Mouse (Mus musculus) fibroblast of lung, adult 2 months (primary cell): Measurements from ENCODE around the gene Syt6.
"Not testable (repeated sequence)": the region's sequence is repeated elsewhere in the genome, so short reads cannot be mapped to it uniquely, and the experiment has no call there.

ENCODE experiments used
- DNase-seq: peaks from one replicate; pipeline ENCODE4 v3.0.0-alpha.2; 2011; ENCODE audit warnings: low read depth

Gene Syt6

DNA sequence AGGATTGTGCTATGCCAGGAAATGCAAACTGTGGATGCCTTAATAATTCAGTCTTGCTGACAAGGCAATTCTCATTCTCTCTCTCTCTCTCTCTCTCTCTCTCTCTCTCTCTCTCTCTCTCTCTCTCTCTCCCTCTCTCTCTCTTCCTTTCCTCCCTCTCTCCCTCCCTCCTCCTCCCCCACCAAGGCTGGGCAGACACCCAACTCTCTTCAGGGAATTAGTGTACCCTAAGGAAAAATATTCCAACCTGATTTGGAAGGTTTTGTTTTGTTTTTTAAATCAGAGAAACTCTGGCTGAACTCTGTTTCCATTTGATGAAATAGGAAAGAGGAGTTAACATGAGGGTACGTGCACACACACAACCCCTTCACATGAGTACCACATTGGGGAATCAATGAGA lies 26.5 kb downstream of the Syt6 start:
- DNase-seq: no peak

- DNase-seq: no peak
Measured at GRCm38 (mm10) chr3:103606045-103606597, 31.1 kb downstream of the Syt6 start.

DNA sequence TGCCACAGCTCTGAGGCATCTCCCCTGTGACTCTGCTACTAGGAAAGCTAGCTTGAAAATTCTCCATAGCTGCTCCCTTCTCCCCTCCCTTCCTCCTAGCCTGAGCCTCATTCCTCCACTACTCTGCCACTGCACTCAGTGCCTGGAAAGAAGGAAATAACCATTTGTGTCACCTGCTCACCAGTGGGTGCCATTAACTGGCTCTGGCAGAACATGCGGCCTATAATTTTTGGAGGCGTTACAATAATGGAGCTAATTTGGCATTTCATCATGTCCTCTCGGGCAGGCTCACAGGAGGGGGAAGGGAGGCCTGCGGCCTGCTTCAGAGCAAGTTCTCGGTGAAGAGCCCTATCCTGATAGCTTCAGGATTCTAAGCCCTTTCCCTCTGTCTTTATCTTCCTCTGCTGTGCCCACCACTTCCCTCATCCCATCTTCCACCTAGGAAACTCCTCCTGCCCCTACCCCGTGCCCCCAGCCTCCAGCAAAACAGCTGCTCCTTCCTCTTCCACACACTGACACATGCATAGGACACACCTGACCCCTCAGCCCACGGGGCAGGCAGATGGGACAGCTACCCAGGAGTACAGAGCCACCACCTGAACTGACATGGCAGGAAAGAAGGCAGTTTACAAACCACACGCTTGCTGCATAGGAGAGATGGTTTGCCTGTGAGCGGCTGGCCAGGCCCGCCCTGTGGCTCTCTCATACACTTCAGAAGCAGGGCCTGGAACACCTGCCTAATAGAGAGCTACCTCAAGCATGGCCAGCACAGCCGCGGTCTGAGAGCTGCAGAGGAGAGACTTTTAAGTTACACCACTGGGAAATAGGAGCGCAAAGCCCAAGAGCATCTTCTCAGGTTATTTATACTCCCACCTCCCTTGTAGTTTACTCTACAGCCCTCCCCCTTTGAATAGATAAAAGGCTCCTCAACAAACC lies 31.9 kb downstream of the Syt6 start:
- no peak for DNase-seq

DNA sequence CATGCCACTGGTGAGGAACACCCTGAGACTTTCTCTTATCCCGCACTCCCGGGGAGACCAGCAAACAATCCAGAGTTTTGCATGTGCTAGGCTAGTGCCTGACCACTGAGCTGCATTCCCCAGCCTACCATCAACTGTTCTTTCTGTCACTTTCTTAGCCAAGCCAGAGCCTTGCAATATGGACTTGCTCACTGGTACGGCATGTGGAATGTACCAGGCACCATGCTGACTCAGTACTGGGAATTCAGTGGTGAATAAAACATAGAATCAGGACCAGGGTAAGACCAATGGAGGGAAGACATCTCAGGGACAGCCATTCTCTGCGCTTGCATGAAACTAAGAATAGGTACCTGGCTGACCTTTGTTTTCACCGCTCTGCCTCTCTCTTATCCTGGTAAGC lies 35.2 kb downstream of the Syt6 start:
- DNase-seq: no peak

GRCm38 (mm10) chr3:103612636-103613355 lies 37.8 kb downstream of the Syt6 start:
- no peak for DNase-seq

- DNase-seq: no peak
Measured at GRCm38 (mm10) chr3:103615621-103616020, 40.6 kb downstream of the Syt6 start.

- DNase-seq: no peak
Measured at GRCm38 (mm10) chr3:103616981-103617380, 42.0 kb downstream of the Syt6 start.

DNA sequence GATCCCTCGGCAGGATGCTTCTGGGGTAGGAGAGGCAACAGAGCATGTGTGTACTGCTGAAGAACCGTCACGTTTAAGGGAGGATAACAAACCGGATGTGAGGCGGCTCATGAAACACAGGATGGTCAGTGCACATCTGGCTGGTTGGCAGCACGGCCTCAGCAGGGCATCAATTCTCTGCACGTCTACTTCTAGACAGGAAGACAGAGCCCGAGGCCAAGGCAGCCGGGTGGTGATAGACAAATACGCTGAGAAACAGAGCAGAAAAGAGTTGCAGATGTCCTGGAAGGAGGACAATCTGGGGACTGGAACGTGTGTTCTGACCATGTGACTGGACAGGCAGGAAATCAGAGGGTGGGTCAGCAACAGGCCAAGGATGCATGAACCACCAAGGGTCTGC lies 45.1 kb downstream of the Syt6 start:
- no peak for DNase-seq

DNA sequence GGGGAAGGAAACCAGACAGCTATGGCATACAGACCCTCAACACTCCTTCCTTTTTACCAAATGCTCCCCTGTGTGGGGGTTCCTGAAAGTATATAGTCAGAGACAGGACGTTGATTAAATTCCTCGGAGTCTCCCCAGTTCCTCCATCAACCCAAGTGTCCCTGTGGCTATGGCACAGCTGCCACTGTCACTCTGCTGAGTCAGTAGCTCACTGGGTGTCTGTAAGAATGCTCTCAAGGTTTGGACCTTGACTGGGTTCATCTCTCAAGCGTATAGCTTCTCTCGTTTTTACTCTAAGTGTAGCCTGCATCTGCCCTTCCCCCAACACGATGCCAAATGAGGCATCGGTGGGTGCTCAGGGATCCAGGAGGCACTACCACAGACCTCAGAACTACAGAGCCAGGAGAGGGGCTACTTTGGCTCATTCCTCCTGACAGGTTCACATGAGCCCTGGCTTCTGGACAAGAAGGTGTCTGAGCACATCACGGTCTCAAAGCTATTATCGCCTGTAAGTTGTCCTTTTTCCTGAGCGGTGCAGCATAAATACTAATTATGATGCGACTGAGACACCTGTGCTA lies 49.0 kb downstream of the Syt6 start:
- no peak for DNase-seq

- DNase-seq: no peak
Measured at GRCm38 (mm10) chr3:103624591-103625051, 49.6 kb downstream of the Syt6 start.

DNA sequence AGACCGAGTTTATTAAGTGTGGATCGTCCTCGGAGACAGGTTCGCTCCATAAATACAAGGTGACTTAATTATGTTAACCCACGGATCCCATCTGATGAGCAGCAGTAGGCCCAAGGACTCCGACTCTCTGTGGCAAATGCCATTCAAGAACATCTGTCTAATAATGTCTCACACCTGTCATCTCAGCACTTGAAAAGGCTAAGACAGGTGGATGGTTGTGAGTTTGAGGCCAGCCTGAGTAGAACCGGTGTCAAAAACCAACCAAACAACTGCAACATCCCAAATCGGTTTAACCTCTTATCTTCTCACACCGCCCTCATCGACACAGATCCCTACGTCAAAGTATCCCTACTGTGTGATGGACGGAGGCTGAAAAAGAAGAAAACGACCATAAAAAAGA lies 50.1 kb downstream of the Syt6 start:
- no peak for DNase-seq

- no peak for DNase-seq
Measured at GRCm38 (mm10) chr3:103626481-103626880, 51.5 kb downstream of the Syt6 start.

DNA sequence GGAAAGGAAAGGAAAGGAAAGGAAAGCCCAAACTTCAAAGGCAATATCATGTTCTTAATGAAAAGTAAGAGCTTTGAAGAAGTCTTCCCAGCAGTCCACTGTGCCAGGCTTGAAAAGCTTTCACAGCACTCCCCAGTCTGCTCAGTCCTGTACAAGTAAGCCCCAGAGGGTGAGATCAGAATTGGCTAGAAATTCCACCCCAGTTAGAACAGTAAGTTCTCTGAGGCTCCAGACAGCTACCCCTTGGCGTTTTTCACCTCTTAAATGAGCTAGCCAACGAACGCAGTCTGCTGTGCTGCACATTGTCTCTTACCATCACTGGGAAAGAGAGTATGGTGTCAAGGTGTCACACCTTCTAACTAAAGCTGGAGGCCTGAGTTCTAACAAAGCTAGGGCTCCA lies 52.6 kb downstream of the Syt6 start:
- no peak for DNase-seq

- DNase-seq: no peak
Measured at GRCm38 (mm10) chr3:103633124-103633523, 58.1 kb downstream of the Syt6 start.

GRCm38 (mm10) chr3:103633831-103634230 lies 58.8 kb downstream of the Syt6 start:
- DNase-seq: no peak

GRCm38 (mm10) chr3:103634256-103634655 lies 59.2 kb downstream of the Syt6 start:
- DNase-seq: no peak

DNA sequence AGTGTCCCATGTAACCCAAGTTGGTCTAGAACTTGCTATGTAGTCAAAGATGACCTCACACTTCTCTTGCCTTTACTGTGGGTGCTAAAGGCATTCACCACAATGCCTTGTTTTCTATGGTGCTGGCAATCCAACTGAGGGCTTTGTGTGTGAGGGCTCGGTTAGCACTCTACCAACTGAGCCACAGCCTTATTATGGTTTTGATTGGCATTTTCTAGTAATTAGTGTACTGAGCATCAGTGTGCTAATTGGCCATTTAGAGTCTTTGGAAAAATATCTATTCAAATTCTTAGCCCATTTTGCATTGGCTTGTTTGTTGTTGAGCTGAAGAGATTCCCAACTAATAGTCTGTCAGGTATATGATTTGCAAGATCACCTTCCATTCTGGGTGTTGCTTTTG lies 62.6 kb downstream of the Syt6 start:
- no peak for DNase-seq

GRCm38 (mm10) chr3:103640226-103640803 lies 65.3 kb downstream of the Syt6 start:
- no peak for DNase-seq

GRCm38 (mm10) chr3:103641301-103641700 lies 66.3 kb downstream of the Syt6 start:
- no peak for DNase-seq

GRCm38 (mm10) chr3:103645968-103646367 lies 70.9 kb downstream of the Syt6 start, which contains the start of gene Atg4a-ps:
TSS of gene Atg4a-ps (minus strand) at chr3:103646068.
- DNase-seq: not testable (repeated sequence)

DNA sequence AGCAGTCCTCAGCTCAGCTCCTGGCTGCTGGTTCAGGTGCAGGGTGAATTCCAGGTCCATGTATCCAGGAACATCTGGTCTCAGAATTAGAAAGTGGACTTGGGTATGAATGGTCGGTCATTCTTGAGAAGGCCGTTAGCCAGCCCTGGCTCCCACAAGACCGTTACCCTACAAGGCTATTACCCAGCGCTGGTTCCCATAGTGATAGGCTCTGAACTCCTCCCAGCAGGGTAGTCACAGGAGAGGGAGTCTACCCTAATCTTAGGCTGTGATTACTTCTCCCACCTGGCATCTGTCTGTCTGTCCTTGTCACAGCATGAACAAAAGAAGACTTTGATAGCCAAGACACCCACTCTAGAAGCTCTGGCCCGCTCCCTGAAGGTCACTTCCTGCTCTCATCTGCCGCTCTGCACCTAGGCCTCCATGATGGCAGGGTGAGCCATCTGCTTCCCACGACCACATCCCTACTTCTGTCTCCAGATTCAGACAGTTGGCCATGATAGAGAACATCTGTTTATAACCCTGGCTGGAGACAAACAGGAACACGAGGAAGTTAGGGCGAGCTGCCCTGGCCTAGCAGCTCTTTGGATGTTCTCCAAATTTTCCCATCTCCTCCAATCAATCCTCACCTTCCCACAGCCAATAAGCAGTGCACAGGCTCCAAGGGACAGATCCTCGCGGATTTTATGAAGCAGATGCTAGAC lies 72.3 kb downstream of the Syt6 start:
- no peak for DNase-seq
